ENCODE assay signal across 26 mouse cellular contexts in the genomic region with DNA sequence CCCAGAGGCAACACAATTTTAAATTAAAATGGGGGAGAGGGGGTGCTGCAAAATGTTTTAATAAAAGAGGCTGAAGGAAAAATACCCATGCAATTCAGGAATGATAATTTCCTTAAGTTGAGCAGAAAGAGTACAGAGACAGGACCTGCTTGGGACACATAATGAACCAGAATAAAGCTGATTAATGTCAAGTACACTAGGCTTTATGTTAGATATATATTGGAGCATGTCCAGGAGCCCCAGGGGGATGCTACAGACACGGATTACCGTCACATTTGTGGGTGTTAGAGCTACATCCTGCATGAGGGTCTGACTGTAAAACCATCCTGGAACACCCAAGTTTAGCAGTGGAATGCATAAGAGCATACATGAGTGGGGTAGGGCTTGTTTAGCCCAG.
DNase-seq lines count a peak whose midpoint lies in the region; ATAC-seq and TF ChIP-seq lines count a peak whose summit lies in the region.
"Had no signal": no experiment of that assay in that cellular context is flagged by ENCODE, and none has a peak within 500 bp of the region (broad histone marks: within the 10 kb centered on the region; RNA-seq: fewer than 3 reads in every experiment).

No protein-coding gene starts in this region.

- no peak for ATAC-seq in hindbrain, embryonic 14.5 days (ENCODE audit: low FRiP score)
- ATAC-seq in hindbrain, postnatal 0 days, result no peak
- ATAC-seq in midbrain, embryonic 14.5 days (ENCODE audit: low FRiP score, low TSS enrichment), result no peak
- ATAC-seq in midbrain, embryonic 11.5 days (ENCODE audit: low FRiP score), result no peak
- ATAC-seq in neural tube, embryonic 13.5 days (ENCODE audit: low read depth), result no peak
- ATAC-seq: CD4-positive, CD25-positive, alpha-beta regulatory T cell, adult 4 months had no signal

- H3K9me3 ChIP-seq in hindbrain, embryonic 14.5 days (ENCODE audit: control insufficient read depth, low read length), result no peaks in the 10 kb centered on the region
- no peaks in the 10 kb centered on the region for H3K9me3 ChIP-seq in hindbrain, postnatal 0 days (ENCODE audit: low read length)
- H3K9me3 ChIP-seq in midbrain, embryonic 14.5 days (ENCODE audit: control insufficient read depth, low read length), result no peaks in the 10 kb centered on the region
- no peaks in the 10 kb centered on the region for H3K9me3 ChIP-seq in midbrain, embryonic 11.5 days (ENCODE audit: control insufficient read depth, low read length)
- no peaks in the 10 kb centered on the region for H3K9me3 ChIP-seq in neural tube, embryonic 13.5 days
- H3K9me3 ChIP-seq: embryonic facial prominence, embryonic 10.5 days; embryonic facial prominence, embryonic 13.5 days; forebrain, embryonic 12.5 days; forebrain, embryonic 15.5 days; heart, embryonic 12.5 days; heart, embryonic 15.5 days had no signal

- no peak overlapping the region for H3K4me2 ChIP-seq in hindbrain, embryonic 14.5 days (replicated peaks)
- no peak overlapping the region for H3K4me2 ChIP-seq in hindbrain, postnatal 0 days (ENCODE audit: low read depth, low read length)
- H3K4me2 ChIP-seq in midbrain, embryonic 14.5 days (ENCODE audit: low read length), result 0 out of 2 replicates have a peak overlapping the region, but pooled peaks have one; percentile 20
- H3K4me2 ChIP-seq in midbrain, embryonic 11.5 days, result no peak overlapping the region
- H3K4me2 ChIP-seq in neural tube, embryonic 13.5 days, result no peak overlapping the region
- H3K4me2 ChIP-seq: embryonic facial prominence, embryonic 13.5 days; forebrain, embryonic 12.5 days; forebrain, embryonic 15.5 days; heart, embryonic 12.5 days; heart, embryonic 15.5 days had no signal

- 30% methylated on average over 2 of the region's 2 CpGs for WGBS in hindbrain, embryonic 14.5 days
- WGBS in hindbrain, postnatal 0 days, result 13% methylated on average over 2 of the region's 2 CpGs
- 33% methylated on average over 2 of the region's 2 CpGs for WGBS in midbrain, embryonic 14.5 days
- 73% methylated on average over 2 of the region's 2 CpGs for WGBS in midbrain, embryonic 11.5 days
- WGBS in neural tube, embryonic 13.5 days, result 39% methylated on average over 2 of the region's 2 CpGs

- H3K4me1 ChIP-seq in hindbrain, embryonic 14.5 days (replicated peaks; ENCODE audit: control insufficient read depth, insufficient read depth, low read length), result peaks cover 23% of the 10 kb centered on the region
- peaks cover 6% of the 10 kb centered on the region; the same call in 1 of the 2 replicates for H3K4me1 ChIP-seq in hindbrain, postnatal 0 days (ENCODE audit: insufficient read depth, low read length)
- H3K4me1 ChIP-seq in midbrain, embryonic 14.5 days (ENCODE audit: control insufficient read depth, insufficient read depth, low read length), result peaks cover 17% of the 10 kb centered on the region
- H3K4me1 ChIP-seq in midbrain, embryonic 11.5 days (ENCODE audit: control insufficient read depth, insufficient read depth, low read length), result no peaks in the 10 kb centered on the region
- H3K4me1 ChIP-seq in neural tube, embryonic 13.5 days (replicated peaks), result peaks cover 29% of the 10 kb centered on the region
- H3K4me1 ChIP-seq: embryonic facial prominence, embryonic 10.5 days; embryonic facial prominence, embryonic 13.5 days; forebrain, embryonic 15.5 days; heart, embryonic 12.5 days; heart, embryonic 15.5 days had no signal

- TF ChIP-seq CTCF in hindbrain, postnatal 0 days (IDR thresholded peaks at IDR 0.05; ENCODE audit: low read depth), result no peak
- no peak for TF ChIP-seq CTCF in left cerebral cortex, adult 2 months (IDR thresholded peaks at IDR 0.05)

- H3K9ac ChIP-seq in hindbrain, embryonic 14.5 days, result no peak overlapping the region
- no peak overlapping the region for H3K9ac ChIP-seq in hindbrain, postnatal 0 days (replicated peaks; ENCODE audit: low read length)
- H3K9ac ChIP-seq in midbrain, embryonic 14.5 days (replicated peaks; ENCODE audit: low read length), result no peak overlapping the region
- H3K9ac ChIP-seq in midbrain, embryonic 11.5 days (ENCODE audit: low read length), result no peak overlapping the region
- H3K9ac ChIP-seq in neural tube, embryonic 13.5 days, result no peak overlapping the region
- H3K9ac ChIP-seq: embryonic facial prominence, embryonic 13.5 days; forebrain, embryonic 12.5 days; forebrain, embryonic 15.5 days; heart, embryonic 12.5 days; heart, embryonic 15.5 days had no signal

- no peak overlapping the region for H3K4me3 ChIP-seq in hindbrain, embryonic 14.5 days (replicated peaks; ENCODE audit: low read length)
- H3K4me3 ChIP-seq in hindbrain, postnatal 0 days (ENCODE audit: low read length), result no peak overlapping the region
- H3K4me3 ChIP-seq in midbrain, embryonic 14.5 days (replicated peaks; ENCODE audit: low read depth, low read length), result no peak overlapping the region
- H3K4me3 ChIP-seq in midbrain, embryonic 11.5 days (ENCODE audit: low read depth, low read length), result no peak overlapping the region
- no peak overlapping the region for H3K4me3 ChIP-seq in neural tube, embryonic 13.5 days
- H3K4me3 ChIP-seq in left cerebral cortex, adult 2 months, result no peak overlapping the region
- H3K4me3 ChIP-seq: embryonic facial prominence, embryonic 10.5 days; embryonic facial prominence, embryonic 13.5 days; erythroblast, embryonic 14.5 days; forebrain, embryonic 12.5 days; forebrain, embryonic 15.5 days; heart, embryonic 12.5 days; heart, embryonic 15.5 days had no signal

- H3K27me3 ChIP-seq in hindbrain, embryonic 14.5 days (ENCODE audit: control insufficient read depth, insufficient read depth, low read length), result no peaks in the 10 kb centered on the region
- no peaks in the 10 kb centered on the region for H3K27me3 ChIP-seq in hindbrain, postnatal 0 days (ENCODE audit: insufficient read depth, low read length)
- no peaks in the 10 kb centered on the region for H3K27me3 ChIP-seq in midbrain, embryonic 14.5 days (ENCODE audit: control insufficient read depth, insufficient read depth, low read length)
- H3K27me3 ChIP-seq in midbrain, embryonic 11.5 days (ENCODE audit: control insufficient read depth, insufficient read depth, low read length), result no peaks in the 10 kb centered on the region
- no peaks in the 10 kb centered on the region for H3K27me3 ChIP-seq in neural tube, embryonic 13.5 days
- H3K27me3 ChIP-seq: embryonic facial prominence, embryonic 13.5 days; forebrain, embryonic 12.5 days; forebrain, embryonic 15.5 days; heart, embryonic 12.5 days; heart, embryonic 15.5 days had no signal

- no peaks in the 10 kb centered on the region for H3K36me3 ChIP-seq in hindbrain, embryonic 14.5 days (replicated peaks; ENCODE audit: control insufficient read depth, insufficient read depth)
- H3K36me3 ChIP-seq in hindbrain, postnatal 0 days (ENCODE audit: insufficient read depth, low read length), result no peaks in the 10 kb centered on the region
- no peaks in the 10 kb centered on the region for H3K36me3 ChIP-seq in midbrain, embryonic 14.5 days (ENCODE audit: control insufficient read depth, insufficient read depth, low read length)
- no peaks in the 10 kb centered on the region for H3K36me3 ChIP-seq in midbrain, embryonic 11.5 days (ENCODE audit: control insufficient read depth, insufficient read depth, low read length)
- no peaks in the 10 kb centered on the region for H3K36me3 ChIP-seq in neural tube, embryonic 13.5 days
- H3K36me3 ChIP-seq: embryonic facial prominence, embryonic 10.5 days; embryonic facial prominence, embryonic 13.5 days; forebrain, embryonic 12.5 days; forebrain, embryonic 15.5 days; heart, embryonic 12.5 days; heart, embryonic 15.5 days had no signal

- intact Hi-C loops in left cerebral cortex, adult 2 months (cut with DNase I), result no loop called here

- H3K27ac ChIP-seq in hindbrain, embryonic 14.5 days, result peak overlapping the region; percentile 16; the same call in 1 of the 2 replicates
- H3K27ac ChIP-seq in hindbrain, postnatal 0 days, result no peak overlapping the region
- H3K27ac ChIP-seq in midbrain, embryonic 14.5 days (replicated peaks; ENCODE audit: low read depth, low read length), result peak overlapping the region; percentile 68
- H3K27ac ChIP-seq in midbrain, embryonic 11.5 days (ENCODE audit: low read depth, low read length), result no peak overlapping the region
- peak overlapping the region; percentile 63 for H3K27ac ChIP-seq in neural tube, embryonic 13.5 days (replicated peaks)
- H3K27ac ChIP-seq in left cerebral cortex, adult 2 months, result no peak overlapping the region
- H3K27ac ChIP-seq: embryonic facial prominence, embryonic 10.5 days; embryonic facial prominence, embryonic 13.5 days; forebrain, embryonic 12.5 days; forebrain, embryonic 15.5 days; heart, embryonic 15.5 days had no signal

- DNase-seq in hindbrain, embryonic 14.5 days (ENCODE audit: low spot score), result no peak
- no peak for DNase-seq in hindbrain, postnatal 0 days (ENCODE audit: low spot score)
- peak; percentile 51 for DNase-seq in midbrain, embryonic 14.5 days
- no peak for DNase-seq in midbrain, embryonic 11.5 days (ENCODE audit: low spot score, missing footprints)
- DNase-seq in neural tube, embryonic 10.5 days (ENCODE audit: extremely low spot score, low spot score), result no peak
- DNase-seq in left cerebral cortex, adult 2 months (ENCODE audit: extremely low spot score in 1 of 2, low spot score in 2 of 2), result no peak
- DNase-seq: adrenal gland, adult 8-10 months; adrenal gland, postnatal 25 days; cerebellum, adult 11-12 months; cerebellum, adult 8-10 months; cerebellum, postnatal 10 days; cerebellum, postnatal 36 days; embryo, embryonic 11 days; gastrocnemius, postnatal 25 days; heart, adult 18-20 months; heart, postnatal 10 days; heart, postnatal 36 days had no signal

Comparison
In these comparisons a context has a peak if more than half of its experiments do, and no peak if none do; other contexts are left out.
1. H3K27ac ChIP-seq: peak in hindbrain, embryonic 14.5 days (single experiment), midbrain, embryonic 14.5 days (single experiment) and neural tube, embryonic 13.5 days (single experiment); none in hindbrain, postnatal 0 days (single experiment), midbrain, embryonic 11.5 days (single experiment) and left cerebral cortex, adult 2 months (single experiment).